Mouse (Mus musculus) mouse embryonic stem cell (cell line): ENCODE measurements around the gene Sema4b.

Source experiments
- in situ Hi-C, 2 experiments: fragments of 300-500 bp; cut with MboI; formaldehyde crosslinking; loops; 1 replicate in 1 of 2; 3 replicates in 1 of 2; pipeline ENCODE4 v1.14.3; 2019 to 2020; ENCODE audit warnings: low sequenced_read_pairs in 2 of 2, low pct_unique_long_range_greater_than_20kb in 1 of 2, mixed read lengths in 1 of 2; ENCODE audit not compliant: unreplicated experiment in 1 of 2

Sema4b gene

DNA sequence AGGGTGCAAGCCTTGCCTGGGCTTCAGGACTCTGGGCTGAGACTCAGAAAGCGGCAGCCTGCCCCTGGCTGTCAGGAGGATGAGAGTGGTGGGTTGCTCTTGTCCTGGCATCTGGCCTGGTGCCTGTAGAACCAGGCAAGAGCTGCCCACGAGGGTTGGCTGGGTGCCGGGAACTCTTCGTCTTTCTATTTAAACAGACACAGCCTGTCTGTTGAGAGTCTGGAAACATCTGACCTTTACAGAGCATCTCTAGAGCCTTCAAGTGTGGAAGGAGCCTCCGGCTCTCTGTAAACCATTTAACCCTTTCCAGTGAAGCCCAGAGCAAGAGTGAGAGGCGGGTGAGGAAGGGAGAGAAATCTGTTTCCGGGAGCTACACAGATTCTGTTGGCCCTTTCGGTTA, 15.3 kb upstream of the Sema4b start:
- in situ Hi-C loops: no loop called here

GRCm38 (mm10) chr7:80172069-80172956, 14.3 kb upstream of the Sema4b start:
- in situ Hi-C loops: no loop called here

GRCm38 (mm10) chr7:80176159-80176558, 10.5 kb upstream of the Sema4b start:
- in situ Hi-C loops: no loop called here

DNA sequence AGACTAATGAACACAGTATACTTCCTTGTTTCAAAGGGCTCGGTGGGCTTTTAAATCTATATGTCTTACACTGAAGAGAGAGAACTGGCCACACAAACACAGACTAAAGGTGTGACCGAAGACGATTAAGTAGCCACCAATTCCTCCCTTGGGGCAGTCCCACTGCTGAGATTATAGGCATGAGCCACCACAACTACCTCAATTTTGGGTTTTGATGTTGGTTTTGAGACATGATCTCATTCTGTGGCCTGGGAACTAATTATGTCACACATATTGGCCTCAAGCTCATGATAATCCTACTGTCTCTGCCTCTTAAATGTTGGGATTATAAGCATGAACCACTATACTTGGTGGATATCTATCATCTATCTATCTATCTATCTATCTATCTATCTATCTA, 9.2 kb upstream of the Sema4b start:
- in situ Hi-C loops: no loop called here

GRCm38 (mm10) chr7:80178037-80178729, 8.5 kb upstream of the Sema4b start:
- in situ Hi-C loops: no loop called here

- in situ Hi-C loops: no loop called here
These were observed 7.3 kb upstream of the Sema4b start for GRCm38 (mm10) chr7:80179327-80179726.

DNA sequence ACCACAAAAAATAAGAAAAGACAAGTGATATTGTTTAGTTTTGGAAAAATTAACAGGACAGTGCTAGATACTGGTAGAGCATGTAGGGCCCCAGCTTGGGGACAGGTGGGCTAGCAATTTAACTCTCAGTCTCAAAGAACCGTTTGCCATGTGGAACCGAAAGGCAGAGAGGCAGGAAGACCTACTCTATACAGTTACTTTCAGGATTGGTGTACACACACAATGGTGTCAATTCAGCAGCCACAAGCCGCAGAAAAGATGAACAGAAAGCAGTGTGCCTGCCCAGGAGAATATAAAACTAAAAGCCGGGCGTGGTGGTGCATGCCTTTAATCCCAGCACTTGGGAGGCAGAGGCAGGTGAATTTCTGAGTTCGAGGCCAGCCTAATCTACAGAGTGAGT, 6.9 kb upstream of the Sema4b start:
- in situ Hi-C loops: no loop called here

DNA sequence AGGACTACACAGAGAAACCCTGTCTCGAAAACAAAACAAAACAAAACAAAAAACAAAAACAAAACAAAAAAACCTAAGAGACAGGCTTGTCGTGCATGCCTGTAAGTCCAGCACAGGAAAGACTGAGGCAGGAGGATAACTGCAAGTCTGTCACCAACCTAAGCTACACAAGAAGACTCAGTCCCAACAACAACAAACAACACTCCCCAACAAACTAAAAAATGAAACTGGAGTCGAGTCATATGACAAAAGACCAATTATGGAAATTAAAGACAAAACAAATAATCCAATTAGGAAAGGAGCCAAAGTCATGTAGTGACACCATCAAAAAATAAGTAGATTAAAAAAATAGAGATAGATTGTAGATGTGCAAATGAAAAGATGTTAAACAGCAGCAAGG, 6.4 kb upstream of the Sema4b start:
- in situ Hi-C loops: no loop called here

GRCm38 (mm10) chr7:80181078-80181477, 5.6 kb upstream of the Sema4b start:
- in situ Hi-C loops: no loop called here

GRCm38 (mm10) chr7:80182139-80182538, 4.5 kb upstream of the Sema4b start:
- in situ Hi-C loops: no loop called here

- in situ Hi-C loops: no loop called here
These were observed 3.2 kb upstream of the Sema4b start for GRCm38 (mm10) chr7:80183466-80183865.

DNA sequence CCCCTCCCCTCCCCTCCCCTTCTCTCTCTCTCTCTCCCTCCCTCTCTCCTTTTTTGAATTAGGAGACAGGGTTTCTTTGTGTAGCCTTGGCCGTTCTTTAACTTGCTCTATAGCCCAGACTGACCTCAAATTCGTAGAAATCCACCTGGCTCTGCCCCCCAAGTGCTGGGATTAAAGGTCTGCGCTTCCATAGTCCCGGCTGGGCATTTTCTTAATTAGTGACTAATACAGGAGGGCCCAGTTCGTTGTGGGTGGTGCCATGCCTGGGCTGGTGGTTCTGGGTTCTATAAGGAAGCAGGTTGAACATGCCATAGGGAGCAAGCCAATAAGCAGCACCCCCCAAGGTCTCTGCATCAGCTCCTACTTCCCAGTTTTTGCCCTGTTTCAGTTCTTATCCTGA, 2.7 kb upstream of the Sema4b start:
- in situ Hi-C loops: no loop called here

- in situ Hi-C loops: no loop called here
These were observed 2.1 kb upstream of the Sema4b start for GRCm38 (mm10) chr7:80184551-80184950.

DNA sequence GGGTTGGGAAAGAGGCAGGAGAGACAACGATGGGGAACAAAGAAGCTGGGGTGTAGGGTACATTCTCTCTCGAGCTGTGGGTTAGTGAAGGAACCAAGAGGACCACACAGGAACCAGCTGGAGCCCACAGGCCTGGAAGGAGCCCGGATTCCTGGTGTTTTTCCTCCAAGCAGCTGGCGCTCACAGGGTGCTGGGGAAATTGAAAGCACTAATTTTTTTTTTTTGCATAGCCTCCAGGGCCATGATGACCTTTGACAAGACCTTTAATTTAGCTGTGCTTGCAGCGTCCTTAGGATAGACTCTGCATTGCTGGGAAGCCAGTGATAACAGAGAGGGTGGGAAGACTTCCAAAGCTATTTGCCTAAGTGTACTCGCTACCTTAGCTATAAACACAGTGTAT, 1.7 kb upstream of the Sema4b start:
- in situ Hi-C loops: no loop called here

- in situ Hi-C loops: no loop called here
These were observed 620 bp upstream of the Sema4b start for GRCm38 (mm10) chr7:80186021-80186420.

DNA sequence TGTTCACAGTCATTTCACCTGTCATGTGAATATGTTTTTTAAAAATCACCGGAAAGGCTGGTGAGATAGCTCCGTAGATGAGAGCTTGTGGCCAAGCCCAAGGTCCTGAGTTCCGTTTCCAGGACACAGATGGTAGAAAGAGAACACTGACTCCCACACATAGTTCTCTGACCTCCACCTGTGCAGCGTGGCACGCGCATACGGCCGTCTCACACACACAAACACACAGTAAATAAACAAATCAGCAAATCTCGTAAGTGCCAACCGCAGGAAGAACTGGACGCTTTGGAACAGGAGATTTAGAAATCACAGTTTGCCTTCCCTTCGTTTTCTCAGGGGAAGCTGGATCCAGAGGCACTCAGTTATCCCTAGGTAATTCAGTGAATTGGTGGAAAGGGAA, 860 bp downstream of the Sema4b start:
- in situ Hi-C loops: no loop called here

DNA sequence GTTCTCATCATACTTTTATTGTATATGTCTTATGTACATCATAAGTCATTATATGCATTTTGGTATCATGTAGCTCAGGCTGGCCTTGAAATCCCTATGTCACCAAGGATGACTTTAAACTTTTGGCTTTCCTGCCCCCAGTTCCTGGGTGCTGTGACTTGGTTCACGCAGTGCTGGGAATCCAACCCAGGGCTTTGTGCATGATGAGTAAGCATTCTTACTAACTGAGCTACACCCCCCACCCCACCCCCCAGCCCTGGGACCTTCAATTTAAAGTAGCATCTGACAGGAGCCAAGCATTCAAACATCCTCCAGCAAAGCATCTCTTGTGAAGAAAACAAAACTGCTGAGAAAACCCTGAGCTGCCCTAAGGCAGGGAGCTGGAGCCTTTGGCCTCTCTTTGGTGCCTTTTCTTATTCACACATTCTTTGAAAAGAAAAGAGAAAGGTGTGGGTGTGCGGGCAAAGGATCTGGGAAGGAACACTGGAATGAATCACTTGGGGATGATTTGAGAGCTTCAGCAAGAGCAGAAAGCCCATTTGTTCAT, 2.0 kb downstream of the Sema4b start:
- in situ Hi-C loops: no loop called here

DNA sequence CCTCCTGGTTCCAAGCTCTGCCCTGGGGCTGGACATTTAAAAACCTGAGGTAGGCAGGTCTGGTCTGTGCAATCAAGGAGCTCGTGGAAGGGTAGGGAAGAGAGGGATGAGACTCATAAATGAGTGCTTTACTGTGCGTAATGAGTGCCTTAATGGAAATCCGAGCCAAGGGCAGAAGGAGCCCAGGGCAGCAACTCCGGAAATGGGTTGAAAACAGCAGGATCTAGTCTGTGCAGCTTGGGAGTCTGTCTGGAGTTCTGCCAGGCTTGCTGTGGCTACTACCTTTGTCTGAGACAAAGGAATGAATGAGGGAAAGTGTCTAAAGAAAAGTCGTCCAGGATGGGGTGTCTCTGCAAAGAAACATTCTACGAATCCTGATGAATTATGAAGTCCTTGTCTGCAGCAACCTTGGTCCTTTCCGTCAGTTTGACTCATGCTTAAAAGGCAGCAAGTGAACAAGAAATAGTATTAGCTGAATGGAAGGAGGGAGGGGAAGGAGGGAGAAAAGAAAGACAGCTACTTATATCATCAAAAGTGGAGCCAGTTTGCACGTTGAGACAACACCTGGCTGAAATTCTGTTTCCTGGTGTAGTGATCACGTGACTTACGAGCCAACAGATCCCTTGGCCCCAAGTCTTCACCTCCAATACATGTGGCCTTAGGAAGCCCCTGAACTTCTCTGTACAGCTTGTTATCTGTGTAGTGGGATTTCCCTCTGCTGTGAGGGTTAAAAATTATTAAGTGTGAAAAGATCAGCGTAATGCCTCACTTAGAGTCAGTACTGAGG, 2.7 kb downstream of the Sema4b start:
- in situ Hi-C loops: no loop called here

- in situ Hi-C loops: no loop called here
These were observed 4.8 kb downstream of the Sema4b start for GRCm38 (mm10) chr7:80191455-80191854.
